ENCODE assay signal across 35 mouse cellular contexts in the genomic region with DNA sequence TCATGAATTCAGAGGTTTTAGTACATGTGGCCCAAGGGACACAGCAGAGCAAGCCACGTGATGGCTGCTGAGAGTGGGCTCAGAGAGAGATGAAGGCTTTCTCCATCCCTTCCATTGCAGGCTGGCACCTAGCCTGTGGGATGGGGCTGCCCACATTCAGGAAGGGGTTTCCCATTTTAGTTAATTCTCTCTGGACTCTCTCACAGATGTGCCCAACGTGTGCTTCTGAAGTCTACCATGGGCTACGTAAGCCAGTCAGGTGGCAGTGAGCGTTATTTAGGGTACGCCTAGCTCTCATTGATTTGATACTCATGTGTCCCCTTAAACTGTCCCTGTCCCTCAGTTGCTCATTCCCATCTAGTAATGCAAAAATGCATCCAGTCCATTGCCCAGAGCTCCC. TPM values are rescaled to one million over a fixed set of nuclear protein-coding genes. Genes with fewer than 3 reads are reported as not detected.
"Had no signal": no experiment of that assay in that cellular context is flagged by ENCODE, and none has a peak within 500 bp of the region (broad histone marks: within the 10 kb centered on the region; RNA-seq: fewer than 3 reads in every experiment).

No protein-coding gene starts in this region.

- H3K4me1 ChIP-seq: embryonic facial prominence, embryonic 12.5 days; embryonic facial prominence, embryonic 15.5 days; forebrain, embryonic 10.5 days; forebrain, embryonic 12.5 days; forebrain, embryonic 13.5 days; forebrain, embryonic 15.5 days had no signal

- H3K9me3 ChIP-seq: embryonic facial prominence, embryonic 12.5 days; embryonic facial prominence, embryonic 15.5 days; forebrain, embryonic 10.5 days; forebrain, embryonic 12.5 days; forebrain, embryonic 13.5 days; forebrain, embryonic 15.5 days had no signal

- H3K36me3 ChIP-seq: embryonic facial prominence, embryonic 12.5 days; embryonic facial prominence, embryonic 15.5 days; forebrain, embryonic 10.5 days; forebrain, embryonic 12.5 days; forebrain, embryonic 15.5 days had no signal

- H3K9ac ChIP-seq: embryonic facial prominence, embryonic 12.5 days; embryonic facial prominence, embryonic 15.5 days; forebrain, embryonic 12.5 days; forebrain, embryonic 13.5 days; forebrain, embryonic 15.5 days; forebrain, postnatal 0 days had no signal

- H3K4me2 ChIP-seq: embryonic facial prominence, embryonic 12.5 days; embryonic facial prominence, embryonic 15.5 days; forebrain, embryonic 12.5 days; forebrain, embryonic 13.5 days; forebrain, embryonic 15.5 days; heart, embryonic 11.5 days had no signal

- DNase-seq: cerebellum, adult 2 months; cerebellum, adult 8-10 months; cerebellum, adult 9-10 months; cerebellum, adult 9-11 months; cerebellum, postnatal 10 days; cerebellum, postnatal 14 days; cerebellum, postnatal 25 days; cerebellum, postnatal 36 days; embryo, embryonic 11 days; forebrain, postnatal 0 days; gastrocnemius, adult 2 months; gastrocnemius, postnatal 10 days; gastrocnemius, postnatal 14 days; gastrocnemius, postnatal 25 days; gastrocnemius, postnatal 36 days; heart, adult 18-20 months; heart, adult 2 months had no signal

- H3K27me3 ChIP-seq: embryonic facial prominence, embryonic 12.5 days; embryonic facial prominence, embryonic 15.5 days; forebrain, embryonic 12.5 days; forebrain, embryonic 13.5 days; forebrain, embryonic 15.5 days had no signal

- H3K4me3 ChIP-seq: embryonic facial prominence, embryonic 12.5 days; embryonic facial prominence, embryonic 15.5 days; erythroblast, embryonic 14.5 days; forebrain, embryonic 10.5 days; forebrain, embryonic 12.5 days; forebrain, embryonic 13.5 days; forebrain, embryonic 15.5 days; gastrocnemius, adult 2 months; heart, adult 2 months had no signal

- H3K27ac ChIP-seq: embryonic facial prominence, embryonic 12.5 days; embryonic facial prominence, embryonic 15.5 days; forebrain, embryonic 10.5 days; forebrain, embryonic 12.5 days; forebrain, embryonic 13.5 days; forebrain, embryonic 15.5 days; gastrocnemius, adult 2 months; heart, adult 2 months had no signal

- ATAC-seq: forebrain, embryonic 13.5 days; forebrain, embryonic 14.5 days; forebrain, embryonic 15.5 days; forebrain, embryonic 16.5 days; forebrain, postnatal 0 days had no signal

RNA-seq across cellular contexts. Expression of gene Dyrk4, which starts 6.7 kb away (rescaled TPM):
- total RNA-seq: common myeloid progenitor, adult 5-6 weeks; forebrain, postnatal 0 days; gastrocnemius, adult 18-20 months; gastrocnemius, adult 2 months; gastrocnemius, adult 8-10 months; gastrocnemius, postnatal 10 days; gastrocnemius, postnatal 14 days; gastrocnemius, postnatal 25 days; gastrocnemius, postnatal 36 days; gastrocnemius, postnatal 4 days; granulocyte monocyte progenitor cell, adult 5-6 weeks; heart, adult 18-20 months; heart, adult 2 months; heart, adult 8-10 months had no signal
- polyA plus RNA-seq: erythroblast, embryonic 14.5 days; forebrain, embryonic 11.5 days; forebrain, embryonic 12.5 days; forebrain, embryonic 14.5 days; forebrain, embryonic 16.5 days; forebrain, postnatal 0 days; gonadal fat pad, adult 2 months had no signal
